Mouse (Mus musculus) limb, embryonic 14.5 days (tissue): ENCODE measurements around the gene Reg1. TPM values are rescaled to one million over a fixed set of nuclear protein-coding genes. Genes with fewer than 3 reads are reported as not detected.

Experiments used
- ATAC-seq: fragments of 200-750 bp; cut with Nextera tagmentation; 2 replicates; pipeline ENCODE4 v1.8.0; 2017; ENCODE audit warnings: low read depth, moderate number of reproducible peaks, moderate TSS enrichment; ENCODE audit not compliant: low FRiP score
- DNase-seq: peaks from one replicate; pipeline ENCODE4 v3.0.0-alpha.2; 2015; ENCODE audit warnings: low spot score
- H3K27ac ChIP-seq: fragments of 300-500 bp; sonication (generic); replicated peaks from 2 replicates; pipeline ENCODE4 v1.5.1; 2014; ENCODE audit warnings: low read depth, mild to moderate bottlenecking, low read length, moderate library complexity, mixed read lengths
- H3K27me3 ChIP-seq: fragments of 300-500 bp; sonication (generic); 2 replicates; pipeline ENCODE4 v1.6.1; 2014; ENCODE audit warnings: low read length, mixed read lengths; ENCODE audit not compliant: control insufficient read depth, insufficient read depth
- H3K36me3 ChIP-seq: fragments of 300-500 bp; sonication (generic); 2 replicates; pipeline ENCODE4 v1.6.1; 2014; ENCODE audit warnings: mild to moderate bottlenecking, low read length, moderate library complexity, mixed read lengths; ENCODE audit not compliant: control insufficient read depth, insufficient read depth
- H3K4me1 ChIP-seq: fragments of 300-500 bp; sonication (generic); 2 replicates; pipeline ENCODE4 v1.6.1; 2014; ENCODE audit warnings: antibody characterized with exemption, low read length, mixed read lengths; ENCODE audit not compliant: control insufficient read depth, insufficient read depth
- H3K4me2 ChIP-seq: fragments of 300-500 bp; sonication (generic); replicated peaks from 2 replicates; pipeline ENCODE4 v1.6.1; 2014; ENCODE audit warnings: low read depth, mild to moderate bottlenecking, low read length, moderate library complexity; ENCODE audit not compliant: severe bottlenecking
- H3K4me3 ChIP-seq: fragments of 300-500 bp; sonication (generic); replicated peaks from 2 replicates; pipeline ENCODE4 v1.5.1; 2014; ENCODE audit warnings: low read length
- H3K9ac ChIP-seq: fragments of 300-500 bp; sonication (generic); 2 replicates; pipeline ENCODE4 v1.6.1; 2014; ENCODE audit warnings: mild to moderate bottlenecking, low read depth, low read length, moderate library complexity; ENCODE audit not compliant: severe bottlenecking
- H3K9me3 ChIP-seq: fragments of 300-500 bp; sonication (generic); 2 replicates; pipeline ENCODE4 v1.6.1; 2016; ENCODE audit warnings: low read length; ENCODE audit not compliant: control insufficient read depth
- POLR2A ChIP-seq: fragments of 200-500 bp; IDR thresholded peaks from 2 replicates; pipeline ENCODE4 v1.8.0; 2012; ENCODE audit warnings: inconsistent platforms, mild to moderate bottlenecking, moderate library complexity, borderline replicate concordance; ENCODE audit not compliant: insufficient read depth, insufficient read length; ENCODE audit errors: extremely low read depth
- WGBS: fragments of 180-500 bp; shearing (Covaris S2); extraction: QIAGEN DNeasy Blood & Tissue Kit; methylation state at CpG from one replicate; pipeline ENCODE4 v1.1.7; 2014; 5-methylcytosine and 5-hydroxymethylcytosine counted together
- polyA plus RNA-seq, 2 experiments: library from polyadenylated mRNA; depleted of rRNA in 1 of 2; stranded (reverse) in 1 of 2; unstranded in 1 of 2; fragments of >200 nt; fragmentation: Nextera tagmentation in 1 of 2; extraction: Ambion mirVana in 1 of 2; gene quantifications; 2 replicates each; pipeline versions ENCODE4 v1.2.1 to v1.2.3; 2012 to 2014

The Reg1 gene
- polyA plus RNA-seq, 2 experiments, result not detected

DNA sequence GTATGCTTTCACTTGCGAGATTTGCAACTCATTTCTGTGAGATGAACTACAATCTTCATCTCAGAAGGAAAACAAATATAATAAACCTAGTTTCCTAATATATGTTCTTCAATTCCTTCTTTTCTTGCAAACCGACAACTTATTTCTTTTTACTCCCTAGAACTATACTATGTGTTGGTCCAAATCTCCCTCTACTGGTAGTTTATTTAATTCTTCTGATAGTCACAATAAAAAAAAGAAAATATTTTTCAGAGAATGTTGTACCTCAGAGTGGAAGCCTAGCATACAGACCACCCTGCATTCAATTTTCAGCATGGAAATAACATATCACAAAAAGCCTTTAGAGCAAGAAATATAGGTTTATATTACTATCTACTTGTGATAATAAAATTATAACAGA, 40.8 kb downstream of the Reg1 start:
- Histone ChIP-seq H3K4me1 (no peaks in the 10 kb centered on the region), H3K4me2 (no peak overlapping the region), H3K9me3 (no peaks in the 10 kb centered on the region), H3K27me3 (no peaks in the 10 kb centered on the region), H3K36me3 (no peaks in the 10 kb centered on the region), H3K27ac (no peak overlapping the region), H3K9ac (no peak overlapping the region), H3K4me3 (no peak overlapping the region)
- TF ChIP-seq POLR2A, result no peak
- DNase-seq, result no peak
- ATAC-seq, result no peak
- 75% methylated on average over 2 of the region's 2 CpGs for WGBS

DNA sequence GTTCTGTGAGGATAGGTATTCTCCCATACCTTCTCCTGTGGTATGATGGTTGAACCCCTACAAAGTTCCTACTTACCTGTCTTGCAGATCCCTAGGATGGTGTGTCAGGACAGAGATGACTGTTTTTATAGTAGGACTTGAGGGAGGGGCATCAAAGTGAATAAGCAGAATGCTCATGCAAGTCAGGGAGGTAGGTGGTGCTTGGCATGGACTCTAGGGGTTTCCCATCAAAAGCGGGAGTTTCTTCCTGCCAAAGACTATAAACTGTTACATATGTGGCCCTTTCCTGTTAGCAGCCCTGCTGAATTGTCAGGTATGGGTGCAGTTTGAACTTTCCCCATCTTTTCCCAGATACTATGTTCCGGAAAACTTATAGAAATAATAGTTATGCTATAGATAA, 46.3 kb downstream of the Reg1 start, which contains the start of gene Reg3g:
TSS of gene Reg3g (minus strand) at position 101 of the 400 bp plus-strand sequence.
- no peaks in the 10 kb centered on the region for H3K9me3 ChIP-seq
- H3K27me3 ChIP-seq, result no peaks in the 10 kb centered on the region
- H3K9ac ChIP-seq, result no peak within 1 kb of the TSS
- no peak for TF ChIP-seq POLR2A
- DNase-seq (no peak), ATAC-seq (no peak)
- H3K4me3 ChIP-seq, result no peak within 1 kb of the TSS
- no peaks in the 10 kb centered on the region for H3K4me1 ChIP-seq
- no peaks in the 10 kb centered on the region for H3K36me3 ChIP-seq
- H3K4me2 ChIP-seq, result no peak within 1 kb of the TSS
- H3K27ac ChIP-seq, result no peak within 1 kb of the TSS
- 72% methylated on average over 2 of the region's 2 CpGs for WGBS

DNA sequence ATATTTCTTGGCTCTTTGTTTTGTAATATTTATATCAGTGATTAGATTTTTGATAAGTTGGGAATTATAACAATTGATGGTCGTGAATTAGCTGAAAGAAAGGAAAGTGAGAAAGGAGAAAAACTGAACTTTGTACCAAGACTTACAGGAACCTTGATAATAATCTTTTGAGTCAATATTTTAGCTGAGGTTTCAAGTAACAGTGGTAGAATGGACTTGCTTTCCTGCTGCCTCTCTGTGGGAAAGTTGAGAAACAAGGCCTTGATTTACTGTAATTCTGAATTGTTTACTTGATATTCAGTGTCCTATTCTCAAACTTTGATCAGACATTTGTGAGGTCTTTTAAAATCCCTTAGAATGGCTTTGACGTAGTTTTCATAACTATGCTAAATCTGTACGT, 46.8 kb downstream of the Reg1 start:
- Histone ChIP-seq H3K27me3 (no peaks in the 10 kb centered on the region), H3K36me3 (no peaks in the 10 kb centered on the region), H3K9me3 (no peaks in the 10 kb centered on the region), H3K27ac (no peak overlapping the region), H3K4me3 (no peak overlapping the region), H3K4me2 (no peak overlapping the region), H3K9ac (no peak overlapping the region), H3K4me1 (no peaks in the 10 kb centered on the region)
- ATAC-seq, result no peak
- no peak for TF ChIP-seq POLR2A
- 66% methylated on average over 3 of the region's 3 CpGs for WGBS
- DNase-seq, result no peak

Other genes with a start within 250 kb of the Reg1 start
- 0.35 and 1.2 TPM in 2 replicates for gene Reg3b, start 52.1 kb upstream of the Reg1 start, polyA plus RNA-seq (2012; rRNA removed)
- gene Reg3b, start 52.1 kb upstream of the Reg1 start, polyA plus RNA-seq (2014; fragmentation: Nextera tagmentation; extraction: Ambion mirVana), result not detected in 2 replicates
- gene Reg3d, start 43.8 kb upstream of the Reg1 start, polyA plus RNA-seq (2012; rRNA removed), result not detected in 2 replicates
- not detected in 2 replicates for gene Reg3d, start 43.8 kb upstream of the Reg1 start, polyA plus RNA-seq (2014; fragmentation: Nextera tagmentation; extraction: Ambion mirVana)
- 0.09 TPM in 1 of 2 replicates, not detected in the other for gene Reg3a, start 42.0 kb upstream of the Reg1 start, polyA plus RNA-seq (2012; rRNA removed)
- gene Reg3a, start 42.0 kb upstream of the Reg1 start, polyA plus RNA-seq (2014; fragmentation: Nextera tagmentation; extraction: Ambion mirVana), result not detected in 2 replicates
- gene Reg2, start 27.1 kb upstream of the Reg1 start, polyA plus RNA-seq (2012; rRNA removed), result 0.12 TPM in 1 of 2 replicates, not detected in the other
- not detected in 2 replicates for gene Reg2, start 27.1 kb upstream of the Reg1 start, polyA plus RNA-seq (2014; fragmentation: Nextera tagmentation; extraction: Ambion mirVana)
- gene Reg3g, start 46.2 kb downstream of the Reg1 start, polyA plus RNA-seq (2012; rRNA removed), result 1.1 TPM in 1 of 2 replicates, not detected in the other
- not detected in 2 replicates for gene Reg3g, start 46.2 kb downstream of the Reg1 start, polyA plus RNA-seq (2014; fragmentation: Nextera tagmentation; extraction: Ambion mirVana)